Mouse (Mus musculus): ENCODE measurements around the gene Snx14. TPM values are rescaled to one million over a fixed set of nuclear protein-coding genes. Genes with fewer than 3 reads are reported as not detected.

Gene Snx14
- polyA plus RNA-seq, 1 experiment from 2014 or later = 19.8 TPM

DNA sequence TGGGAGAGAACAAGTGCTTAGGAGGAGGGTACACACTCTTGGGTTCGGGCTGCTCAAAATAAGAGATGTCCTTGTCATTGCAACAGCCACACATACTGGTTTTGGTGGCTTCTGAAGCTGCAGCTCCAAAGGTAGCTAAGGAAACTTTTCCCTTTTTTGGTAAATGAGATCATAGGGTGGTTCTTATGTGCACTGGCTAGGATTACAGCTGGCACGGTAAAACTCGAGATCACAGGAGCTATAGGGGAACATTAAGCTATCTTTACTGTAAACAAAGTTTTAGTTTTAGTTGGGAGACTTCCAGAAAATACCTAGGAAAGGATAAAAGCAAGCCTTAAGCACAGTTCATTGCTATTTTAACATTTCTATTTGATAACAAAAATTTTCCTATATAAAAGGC is 87.6 kb downstream of the Snx14 start:
- DNase-seq (ENCODE audit: low spot score) = no peak
- no peak for TF ChIP-seq CTCF (IDR thresholded peaks at IDR 0.05; ENCODE audit: low read depth)
- H3K9me3 ChIP-seq (ENCODE audit: control insufficient read depth, low read length) = no peaks in the 10 kb centered on the region
- peak overlapping the region; percentile 53 for H3K27ac ChIP-seq (replicated peaks)
- peak; percentile 54; the same call in 1 of the 2 replicates for ATAC-seq (ENCODE audit: low FRiP score, low TSS enrichment)
- no peaks in the 10 kb centered on the region for H3K27me3 ChIP-seq (ENCODE audit: control insufficient read depth, insufficient read depth, low read length)
- no peaks in the 10 kb centered on the region for H3K36me3 ChIP-seq (ENCODE audit: control insufficient read depth, insufficient read depth, low read length)
- 18% methylated on average over 3 of the region's 3 CpGs for WGBS
- H3K9ac ChIP-seq (ENCODE audit: low read length) = no peak overlapping the region
- no peak overlapping the region for H3K4me2 ChIP-seq (replicated peaks; ENCODE audit: low read depth)
- peaks cover 3% of the 10 kb centered on the region; the same call in 1 of the 2 replicates for H3K4me1 ChIP-seq (replicated peaks; ENCODE audit: control insufficient read depth, insufficient read depth)
- H3K4me3 ChIP-seq (ENCODE audit: low read depth, low read length) = no peak overlapping the region

GRCm38 (mm10) chr9:88350317-88350716 is 88.4 kb downstream of the Snx14 start:
- WGBS = 60% methylated on average over 1 of the region's 1 CpGs
- DNase-seq (ENCODE audit: low spot score) (no peak), ATAC-seq (ENCODE audit: low FRiP score, low TSS enrichment) (peak; percentile 48)
- H3K27me3 ChIP-seq (ENCODE audit: control insufficient read depth, insufficient read depth, low read length) = no peaks in the 10 kb centered on the region
- peak overlapping the region; percentile 53 for H3K27ac ChIP-seq (replicated peaks)
- H3K9me3 ChIP-seq (ENCODE audit: control insufficient read depth, low read length) = no peaks in the 10 kb centered on the region
- H3K4me3 ChIP-seq (ENCODE audit: low read depth, low read length) = no peak overlapping the region
- H3K4me1 ChIP-seq (replicated peaks; ENCODE audit: control insufficient read depth, insufficient read depth) = peaks cover 3% of the 10 kb centered on the region; the same call in 1 of the 2 replicates
- no peak overlapping the region for H3K9ac ChIP-seq (ENCODE audit: low read length)
- no peak for TF ChIP-seq CTCF (IDR thresholded peaks at IDR 0.05; ENCODE audit: low read depth)
- TF ChIP-seq EP300 (optimal IDR thresholded peaks at IDR 0.05) = no peak
- no peaks in the 10 kb centered on the region for H3K36me3 ChIP-seq (ENCODE audit: control insufficient read depth, insufficient read depth, low read length)
- no peak overlapping the region for H3K4me2 ChIP-seq (replicated peaks; ENCODE audit: low read depth)

- no peak overlapping the region for H3K27ac ChIP-seq (replicated peaks)
- H3K4me3 ChIP-seq (ENCODE audit: low read depth, low read length) = no peak overlapping the region
- H3K9ac ChIP-seq (ENCODE audit: low read length) = no peak overlapping the region
- no peak for ATAC-seq (ENCODE audit: low FRiP score, low TSS enrichment)
- no peaks in the 10 kb centered on the region for H3K9me3 ChIP-seq (ENCODE audit: control insufficient read depth, low read length)
- peaks cover 3% of the 10 kb centered on the region; the same call in 1 of the 2 replicates for H3K4me1 ChIP-seq (replicated peaks; ENCODE audit: control insufficient read depth, insufficient read depth)
- DNase-seq (ENCODE audit: low spot score) = no peak
- TF ChIP-seq EP300 (optimal IDR thresholded peaks at IDR 0.05) = no peak
- no peak for TF ChIP-seq CTCF (IDR thresholded peaks at IDR 0.05; ENCODE audit: low read depth)
- 88% methylated on average over 6 of the region's 6 CpGs for WGBS
- no peak overlapping the region for H3K4me2 ChIP-seq (replicated peaks; ENCODE audit: low read depth)
- H3K36me3 ChIP-seq (ENCODE audit: control insufficient read depth, insufficient read depth, low read length) = no peaks in the 10 kb centered on the region
- H3K27me3 ChIP-seq (ENCODE audit: control insufficient read depth, insufficient read depth, low read length) = no peaks in the 10 kb centered on the region
These were observed 90.1 kb downstream of the Snx14 start for GRCm38 (mm10) chr9:88348623-88349022.

DNA sequence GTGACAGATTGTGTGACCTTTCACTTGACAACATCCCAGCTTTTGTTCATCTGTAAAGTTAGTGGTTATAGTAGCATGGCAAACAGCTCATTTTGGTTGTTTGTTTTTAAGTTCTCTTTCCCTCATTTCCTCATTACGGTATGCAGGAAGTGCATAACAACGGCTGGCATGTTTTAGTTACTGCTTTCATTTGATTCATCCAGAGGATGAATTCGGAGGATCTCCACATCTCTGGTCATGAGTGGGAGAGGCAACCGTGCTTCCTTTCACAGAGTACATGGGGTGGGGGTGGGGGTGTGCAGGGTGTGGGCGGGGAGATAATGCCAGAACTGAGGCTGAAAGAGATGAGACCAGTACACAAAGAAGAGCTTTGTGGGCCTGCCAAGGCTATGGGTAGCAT is 91.9 kb downstream of the Snx14 start:
- H3K4me3 ChIP-seq (ENCODE audit: low read depth, low read length) = no peak overlapping the region
- H3K36me3 ChIP-seq (ENCODE audit: control insufficient read depth, insufficient read depth, low read length) = no peaks in the 10 kb centered on the region
- no peaks in the 10 kb centered on the region for H3K27me3 ChIP-seq (ENCODE audit: control insufficient read depth, insufficient read depth, low read length)
- no peak overlapping the region for H3K27ac ChIP-seq (replicated peaks)
- TF ChIP-seq EP300 (optimal IDR thresholded peaks at IDR 0.05) (no peak), CTCF (IDR thresholded peaks at IDR 0.05; ENCODE audit: low read depth) (no peak)
- no peak overlapping the region for H3K9ac ChIP-seq (ENCODE audit: low read length)
- ATAC-seq (ENCODE audit: low FRiP score, low TSS enrichment) = no peak
- H3K9me3 ChIP-seq (ENCODE audit: control insufficient read depth, low read length) = no peaks in the 10 kb centered on the region
- H3K4me2 ChIP-seq (replicated peaks; ENCODE audit: low read depth) = no peak overlapping the region
- 55% methylated on average over 5 of the region's 5 CpGs for WGBS
- H3K4me1 ChIP-seq (replicated peaks; ENCODE audit: control insufficient read depth, insufficient read depth) = peaks cover 3% of the 10 kb centered on the region; the same call in 1 of the 2 replicates
- no peak for DNase-seq (ENCODE audit: low spot score)

DNA sequence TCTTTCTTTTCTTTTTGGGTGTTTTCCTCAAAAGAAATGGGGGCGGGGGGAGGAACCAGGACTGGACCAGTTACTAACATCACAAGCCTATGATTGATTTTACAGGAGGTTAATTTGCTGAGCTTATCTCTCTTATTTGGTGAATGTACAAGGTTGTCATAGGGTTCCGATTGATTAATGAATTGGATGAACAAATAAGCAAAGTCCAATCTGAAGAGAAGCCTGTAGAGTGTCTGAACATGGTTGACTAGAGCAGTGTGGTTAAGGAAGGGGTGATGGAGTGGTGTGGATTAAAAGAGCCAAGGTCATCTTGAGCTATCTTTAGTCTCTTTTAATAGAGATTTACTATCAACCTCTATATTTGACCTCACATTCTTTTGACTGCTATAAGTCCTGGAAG is 94.3 kb downstream of the Snx14 start:
- H3K27me3 ChIP-seq (ENCODE audit: control insufficient read depth, insufficient read depth, low read length) = no peaks in the 10 kb centered on the region
- H3K9me3 ChIP-seq (ENCODE audit: control insufficient read depth, low read length) = no peaks in the 10 kb centered on the region
- H3K27ac ChIP-seq (replicated peaks) = no peak overlapping the region
- ATAC-seq (ENCODE audit: low FRiP score, low TSS enrichment) (peak; percentile 68; the same call in 1 of the 2 replicates), DNase-seq (ENCODE audit: low spot score) (no peak)
- no peak overlapping the region for H3K9ac ChIP-seq (ENCODE audit: low read length)
- no peaks in the 10 kb centered on the region for H3K36me3 ChIP-seq (ENCODE audit: control insufficient read depth, insufficient read depth, low read length)
- 67% methylated on average over 2 of the region's 2 CpGs for WGBS
- no peak for TF ChIP-seq CTCF (IDR thresholded peaks at IDR 0.05; ENCODE audit: low read depth)
- TF ChIP-seq EP300 (optimal IDR thresholded peaks at IDR 0.05) = no peak
- no peak overlapping the region for H3K4me2 ChIP-seq (replicated peaks; ENCODE audit: low read depth)
- H3K4me1 ChIP-seq (replicated peaks; ENCODE audit: control insufficient read depth, insufficient read depth) = no peaks in the 10 kb centered on the region
- H3K4me3 ChIP-seq (ENCODE audit: low read depth, low read length) = no peak overlapping the region

- Histone ChIP-seq H3K27ac (replicated peaks) (no peak overlapping the region), H3K9ac (ENCODE audit: low read length) (no peak overlapping the region), H3K4me1 (replicated peaks; ENCODE audit: control insufficient read depth, insufficient read depth) (no peaks in the 10 kb centered on the region), H3K9me3 (ENCODE audit: control insufficient read depth, low read length) (no peaks in the 10 kb centered on the region), H3K27me3 (ENCODE audit: control insufficient read depth, insufficient read depth, low read length) (no peaks in the 10 kb centered on the region), H3K4me3 (ENCODE audit: low read depth, low read length) (no peak overlapping the region), H3K36me3 (ENCODE audit: control insufficient read depth, insufficient read depth, low read length) (no peaks in the 10 kb centered on the region), H3K4me2 (replicated peaks; ENCODE audit: low read depth) (no peak overlapping the region)
- TF ChIP-seq EP300 (optimal IDR thresholded peaks at IDR 0.05) (no peak), CTCF (IDR thresholded peaks at IDR 0.05; ENCODE audit: low read depth) (no peak)
- WGBS = 59% methylated on average over 3 of the region's 3 CpGs
- ATAC-seq (ENCODE audit: low FRiP score, low TSS enrichment) = no peak
- no peak for DNase-seq (ENCODE audit: low spot score)
These were observed 96.1 kb downstream of the Snx14 start for GRCm38 (mm10) chr9:88342701-88343100.
